Mouse (Mus musculus): ENCODE data around the gene Dicer1. TPM values are rescaled to one million over a fixed set of nuclear protein-coding genes. Genes with fewer than 3 reads are reported as not detected.

Dicer1 gene
- polyA plus RNA-seq, 1 experiment from 2014 or later = 46.6 TPM

DNA sequence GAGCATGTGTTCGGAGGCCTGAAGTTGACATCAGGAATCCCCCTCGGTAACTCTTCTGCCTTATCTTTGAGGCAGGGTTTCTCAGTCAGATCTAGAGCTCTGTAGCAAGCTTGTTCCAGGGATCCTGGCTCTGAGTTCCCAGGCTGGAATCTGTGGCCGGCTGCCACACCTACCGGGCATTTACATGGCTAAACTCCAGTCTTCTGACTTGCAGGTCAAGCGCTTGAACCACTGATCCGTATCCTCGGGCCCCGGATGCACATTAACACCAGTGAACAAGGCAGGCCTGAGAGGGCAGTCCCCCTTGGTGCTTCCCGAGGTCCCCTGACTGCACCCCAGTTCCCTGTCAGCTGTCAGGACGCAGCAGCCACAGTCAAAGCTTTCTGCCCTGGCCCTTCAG, 79.3 kb downstream of the Dicer1 start:
- WGBS = 81% methylated on average over 10 of the region's 10 CpGs
- ATAC-seq (replicated peaks) = no peak
- Histone ChIP-seq H3K36me3 (no peaks in the 10 kb centered on the region), H3K9ac (replicated peaks) (no peak overlapping the region), H3K4me1 (no peaks in the 10 kb centered on the region), H3K27me3 (no peaks in the 10 kb centered on the region), H3K4me3 (no peak overlapping the region), H3K9me3 (no peaks in the 10 kb centered on the region), H3K4me2 (replicated peaks) (no peak overlapping the region), H3K27ac (replicated peaks) (no peak overlapping the region)

DNA sequence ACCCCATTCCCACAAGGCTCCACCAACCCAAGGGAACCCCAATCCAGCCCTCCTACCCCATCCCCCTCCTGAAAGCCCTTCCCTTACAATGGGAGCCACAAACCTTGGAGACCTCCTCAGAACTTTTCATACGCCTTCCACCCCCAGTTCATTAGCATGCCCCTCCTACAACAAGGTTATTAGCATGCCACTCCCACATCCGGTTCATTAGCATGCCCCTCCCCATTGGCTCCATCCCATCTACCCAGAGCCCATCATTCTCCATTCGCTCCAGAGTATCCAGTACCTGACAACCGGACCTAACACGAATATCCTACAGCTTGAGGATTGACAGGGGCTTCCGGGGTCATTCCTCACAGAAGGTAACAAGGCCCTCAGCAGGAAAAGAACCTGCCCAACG, 83.9 kb downstream of the Dicer1 start:
- Histone ChIP-seq H3K27ac (replicated peaks) (no peak overlapping the region), H3K36me3 (no peaks in the 10 kb centered on the region), H3K4me1 (no peaks in the 10 kb centered on the region), H3K4me2 (replicated peaks) (no peak overlapping the region), H3K9me3 (no peaks in the 10 kb centered on the region), H3K27me3 (no peaks in the 10 kb centered on the region), H3K9ac (replicated peaks) (no peak overlapping the region), H3K4me3 (no peak overlapping the region)
- 76% methylated on average over 7 of the region's 7 CpGs for WGBS
- no peak for ATAC-seq (replicated peaks)

DNA sequence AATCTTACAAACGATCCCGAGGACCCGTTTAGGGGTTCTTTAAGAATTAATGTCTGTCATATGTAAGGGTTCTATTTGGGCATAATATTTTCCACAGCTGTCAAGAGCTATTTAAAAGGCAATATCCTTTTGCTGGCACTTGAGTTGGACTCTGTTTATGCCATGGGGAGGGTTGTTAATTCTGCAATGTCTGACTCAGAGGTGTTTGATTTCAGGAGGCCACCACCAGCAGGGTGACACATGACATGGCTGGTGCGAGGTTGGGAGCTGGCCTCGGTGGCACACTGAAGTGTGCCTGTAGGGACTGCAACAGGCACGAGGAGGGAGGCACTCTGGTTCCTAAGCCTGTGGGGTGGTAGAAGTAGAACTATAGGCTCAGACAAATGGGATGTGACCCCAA, 85.8 kb downstream of the Dicer1 start:
- Histone ChIP-seq H3K4me1 (no peaks in the 10 kb centered on the region), H3K27ac (replicated peaks) (no peak overlapping the region), H3K36me3 (no peaks in the 10 kb centered on the region), H3K27me3 (no peaks in the 10 kb centered on the region), H3K4me3 (no peak overlapping the region), H3K9ac (replicated peaks) (no peak overlapping the region), H3K4me2 (replicated peaks) (no peak overlapping the region), H3K9me3 (no peaks in the 10 kb centered on the region)
- ATAC-seq (replicated peaks) = no peak
- 86% methylated on average over 6 of the region's 6 CpGs for WGBS

DNA sequence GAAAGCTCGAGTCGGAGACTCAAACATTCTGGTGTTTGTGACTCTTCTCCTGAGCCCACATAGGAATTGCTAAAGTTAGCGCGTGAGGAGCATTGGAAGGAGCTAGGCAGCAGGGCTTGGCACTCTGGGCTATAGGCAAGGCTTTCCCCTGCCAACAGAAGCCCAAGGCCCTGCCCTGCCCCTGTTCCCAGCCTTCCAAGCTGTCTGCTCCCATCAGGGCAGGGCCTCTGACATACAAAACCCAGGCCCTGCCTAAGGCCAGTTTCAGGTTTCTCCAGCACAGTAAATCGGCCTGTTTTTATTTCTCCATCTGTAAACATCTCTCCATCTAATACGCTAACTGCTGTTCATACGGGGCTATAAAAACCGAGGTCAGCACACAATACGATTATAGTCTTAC, 86.2 kb downstream of the Dicer1 start:
- Histone ChIP-seq H3K9me3 (no peaks in the 10 kb centered on the region), H3K36me3 (no peaks in the 10 kb centered on the region), H3K4me1 (no peaks in the 10 kb centered on the region), H3K9ac (replicated peaks) (no peak overlapping the region), H3K27me3 (no peaks in the 10 kb centered on the region), H3K27ac (replicated peaks) (no peak overlapping the region), H3K4me3 (no peak overlapping the region), H3K4me2 (replicated peaks) (no peak overlapping the region)
- 89% methylated on average over 9 of the region's 9 CpGs for WGBS
- ATAC-seq (replicated peaks) = no peak

DNA sequence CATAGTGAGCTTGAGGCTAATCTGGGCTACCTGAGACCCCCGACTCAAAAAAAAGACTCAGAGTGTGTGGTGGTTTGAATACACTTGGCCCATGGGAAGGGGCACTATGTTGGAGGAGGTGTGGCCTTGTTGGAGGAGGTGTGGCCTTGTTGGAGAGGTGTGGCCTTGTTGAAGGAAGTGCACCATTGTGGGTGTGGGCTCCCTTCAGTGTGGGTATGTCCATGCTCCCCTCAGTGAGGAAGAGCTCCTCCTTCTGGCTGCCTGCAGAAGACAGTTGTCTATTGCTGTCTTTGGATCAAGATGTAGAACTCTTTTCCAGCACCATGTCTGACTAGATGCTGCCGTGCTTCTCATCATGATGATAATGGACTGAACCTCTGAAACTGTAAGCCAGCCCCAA, 95.6 kb downstream of the Dicer1 start:
- Histone ChIP-seq H3K27me3 (no peaks in the 10 kb centered on the region), H3K4me3 (no peak overlapping the region), H3K36me3 (no peaks in the 10 kb centered on the region), H3K9me3 (no peaks in the 10 kb centered on the region), H3K9ac (replicated peaks) (no peak overlapping the region), H3K27ac (replicated peaks) (no peak overlapping the region), H3K4me1 (peaks cover 2% of the 10 kb centered on the region; the same call in 1 of the 2 replicates), H3K4me2 (replicated peaks) (no peak overlapping the region)
- ATAC-seq (replicated peaks) = no peak
- WGBS = 91% methylated on average over 2 of the region's 2 CpGs

DNA sequence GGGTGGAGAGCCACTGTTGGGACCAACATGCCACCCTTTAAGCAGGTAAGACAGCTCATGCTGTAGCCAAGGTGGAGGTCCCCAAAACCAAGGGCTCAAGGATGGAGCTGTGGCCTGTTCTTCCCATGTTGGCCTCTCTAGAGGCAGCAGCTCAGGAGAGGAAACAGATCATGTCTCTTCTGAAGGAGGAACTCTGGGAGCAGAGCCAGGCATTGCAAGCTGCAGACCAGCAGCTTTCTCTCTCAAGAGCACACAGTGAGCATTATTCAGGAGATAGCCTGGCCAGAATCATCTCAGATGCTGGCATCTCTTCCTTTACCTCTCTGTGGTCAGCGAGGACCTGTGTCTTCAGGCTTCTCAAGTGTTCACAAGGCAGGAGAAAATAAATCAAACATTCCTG, 96.7 kb downstream of the Dicer1 start:
- Histone ChIP-seq H3K4me1 (peaks cover 12% of the 10 kb centered on the region), H3K27ac (replicated peaks) (no peak overlapping the region), H3K4me2 (replicated peaks) (no peak overlapping the region), H3K27me3 (no peaks in the 10 kb centered on the region), H3K9ac (replicated peaks) (no peak overlapping the region), H3K9me3 (no peaks in the 10 kb centered on the region), H3K4me3 (no peak overlapping the region), H3K36me3 (no peaks in the 10 kb centered on the region)
- 89% methylated on average over 1 of the region's 1 CpGs for whole genome bisulfite sequencing
- ATAC-seq (replicated peaks) = no peak

DNA sequence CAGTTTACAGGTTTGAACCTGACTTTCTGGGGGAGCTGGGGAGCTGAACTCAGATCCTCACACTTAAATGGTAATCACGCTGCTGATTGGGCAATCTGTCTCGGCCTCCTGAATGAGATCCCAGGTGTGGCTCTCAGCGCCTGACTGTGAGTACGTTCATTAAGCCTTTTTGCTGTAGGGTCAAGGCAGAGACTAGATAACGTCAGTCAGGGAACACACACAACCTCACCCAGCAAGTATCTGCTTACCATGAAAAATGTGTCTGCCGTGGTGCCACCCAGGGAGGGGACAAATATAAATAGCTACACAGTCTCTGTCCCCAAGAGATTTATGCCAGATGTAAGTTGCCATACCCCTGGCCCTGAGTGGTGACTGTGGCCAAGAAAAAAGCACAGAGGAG, 99.7 kb downstream of the Dicer1 start:
- H3K27me3 ChIP-seq = no peaks in the 10 kb centered on the region

DNA sequence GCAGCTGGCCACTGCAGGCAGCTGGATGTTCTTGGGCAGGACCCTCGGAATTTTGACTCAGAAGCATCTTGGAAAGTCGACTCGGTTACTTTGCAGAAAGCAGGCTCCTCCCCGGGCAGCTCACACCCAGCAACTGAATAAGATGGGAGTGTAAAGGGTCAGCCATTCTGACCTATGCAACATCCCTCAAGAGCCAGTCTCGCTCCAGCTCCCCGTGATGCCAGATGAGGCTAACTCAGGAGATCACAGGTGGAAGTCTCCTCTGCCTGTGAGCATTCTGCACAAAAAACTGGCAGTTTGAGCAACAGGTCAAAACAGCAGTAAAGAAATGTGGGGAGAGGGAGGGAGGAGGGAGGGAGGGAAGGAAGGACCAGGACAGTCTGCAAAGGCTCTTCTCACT, 100.5 kb downstream of the Dicer1 start:
- no peaks in the 10 kb centered on the region for H3K9me3 ChIP-seq
- H3K9ac ChIP-seq (replicated peaks) = no peak overlapping the region
- no peaks in the 10 kb centered on the region for H3K27me3 ChIP-seq
- no peak for ATAC-seq (replicated peaks)
- peaks cover 12% of the 10 kb centered on the region for H3K4me1 ChIP-seq
- H3K27ac ChIP-seq (replicated peaks) = no peak overlapping the region
- whole genome bisulfite sequencing = 55% methylated on average over 6 of the region's 6 CpGs
- no peak overlapping the region for H3K4me2 ChIP-seq (replicated peaks)
- no peaks in the 10 kb centered on the region for H3K36me3 ChIP-seq
- H3K4me3 ChIP-seq = no peak overlapping the region

More for the DNA sequence above, 99.7 kb downstream of the Dicer1 start:
- Histone ChIP-seq H3K9me3 (no peaks in the 10 kb centered on the region), H3K4me1 (peaks cover 12% of the 10 kb centered on the region), H3K4me2 (replicated peaks) (no peak overlapping the region), H3K27ac (replicated peaks) (no peak overlapping the region), H3K9ac (replicated peaks) (no peak overlapping the region), H3K36me3 (no peaks in the 10 kb centered on the region), H3K4me3 (no peak overlapping the region)
- 64% methylated on average over 6 of the region's 6 CpGs for WGBS
- no peak for ATAC-seq (replicated peaks)

DNA sequence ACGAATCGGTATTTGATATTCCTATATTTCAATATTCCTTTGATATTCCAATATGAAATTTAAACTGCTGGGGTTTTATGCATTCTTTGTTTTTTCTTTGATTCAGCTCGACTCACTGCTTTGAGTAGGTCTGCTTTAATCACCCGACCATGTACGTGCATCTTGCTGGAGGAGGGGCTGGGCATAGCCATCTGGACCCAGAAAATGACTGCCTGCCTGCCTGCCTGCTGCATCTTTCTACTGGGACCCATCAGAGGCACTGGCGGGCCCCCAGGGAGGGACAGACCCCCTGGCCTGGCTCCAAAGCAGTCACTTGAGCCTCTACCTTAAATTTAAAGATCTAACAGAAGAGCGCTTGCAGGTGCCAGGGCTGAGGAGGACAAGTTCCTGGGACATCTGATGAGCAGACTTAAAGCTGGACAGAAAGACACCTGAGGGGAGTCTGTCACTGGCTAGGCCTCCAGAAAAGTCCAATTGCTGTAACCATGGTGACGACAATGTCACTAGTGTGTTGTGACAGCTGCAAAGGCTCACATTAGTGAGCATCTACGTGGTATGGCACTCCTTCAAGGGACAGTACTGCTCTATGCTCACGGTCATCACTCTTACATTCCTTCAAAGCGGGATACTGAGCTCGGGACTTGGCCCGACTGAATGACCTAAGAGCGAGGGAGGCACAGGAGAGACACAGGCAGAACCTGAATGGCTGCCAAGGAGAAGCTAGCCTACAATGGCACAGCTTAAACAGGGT, 101.1 kb downstream of the Dicer1 start:
- no peak overlapping the region for H3K4me3 ChIP-seq

DNA sequence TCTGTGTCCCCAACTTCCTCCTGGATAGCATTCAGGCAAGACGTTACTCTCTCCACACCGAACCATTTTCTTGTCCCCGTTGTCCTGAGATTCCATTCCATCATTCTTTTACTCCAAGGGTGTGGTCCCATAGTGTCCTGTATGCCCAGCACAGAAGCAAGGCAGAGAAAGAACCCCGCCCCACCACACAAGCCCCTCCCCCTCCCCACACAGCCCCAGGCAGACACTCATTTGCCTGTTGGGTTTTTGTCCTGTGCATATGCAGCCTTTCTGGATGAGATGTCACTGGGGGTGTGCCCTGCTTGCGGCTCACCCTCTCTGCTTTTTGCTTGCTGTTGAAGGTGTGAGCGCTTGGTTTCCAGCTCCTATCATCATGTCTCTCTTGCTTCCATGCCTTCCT, 103.4 kb downstream of the Dicer1 start:
- peaks cover 12% of the 10 kb centered on the region for H3K4me1 ChIP-seq
- ATAC-seq (replicated peaks) = no peak
- H3K27ac ChIP-seq (replicated peaks) = no peak overlapping the region
- no peak overlapping the region for H3K9ac ChIP-seq (replicated peaks)
- H3K27me3 ChIP-seq = no peaks in the 10 kb centered on the region
- no peak overlapping the region for H3K4me2 ChIP-seq (replicated peaks)
- WGBS = 91% methylated on average over 6 of the region's 6 CpGs
- H3K4me3 ChIP-seq = no peak overlapping the region
- H3K36me3 ChIP-seq = no peaks in the 10 kb centered on the region
- no peaks in the 10 kb centered on the region for H3K9me3 ChIP-seq

More for the DNA sequence above, 101.1 kb downstream of the Dicer1 start:
- Histone ChIP-seq H3K4me1 (peaks cover 12% of the 10 kb centered on the region), H3K27me3 (no peaks in the 10 kb centered on the region), H3K27ac (replicated peaks) (no peak overlapping the region), H3K36me3 (no peaks in the 10 kb centered on the region), H3K9me3 (no peaks in the 10 kb centered on the region), H3K4me2 (replicated peaks) (no peak overlapping the region), H3K9ac (replicated peaks) (no peak overlapping the region)
- peak; percentile 64; the same call in 1 of the 2 replicates for ATAC-seq (replicated peaks)
- 52% methylated on average over 14 of the region's 14 CpGs for WGBS

DNA sequence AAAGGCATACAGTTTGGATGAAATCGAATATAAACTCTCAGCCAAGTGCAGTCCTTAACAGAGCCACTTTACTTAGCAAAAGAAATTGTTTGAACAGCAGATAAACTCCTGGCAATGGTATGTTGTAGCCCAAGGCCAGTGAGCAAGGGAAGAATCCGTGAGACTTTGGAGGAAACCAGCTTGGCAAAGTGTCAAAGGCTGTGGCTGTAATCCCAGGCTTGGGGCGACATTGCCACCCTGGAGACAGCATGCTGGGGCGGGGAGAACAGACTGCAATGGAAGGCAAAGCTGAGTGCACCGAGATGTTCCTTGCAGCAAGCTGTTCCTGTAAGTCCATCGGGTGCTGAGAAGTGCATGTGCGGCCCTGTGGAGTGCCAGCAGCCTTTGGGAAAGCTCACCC, 109.4 kb downstream of the Dicer1 start:
- ATAC-seq (replicated peaks) = no peak
- Histone ChIP-seq H3K27me3 (peaks cover 6% of the 10 kb centered on the region; the same call in 1 of the 2 replicates), H3K4me3 (no peak overlapping the region), H3K9me3 (no peaks in the 10 kb centered on the region), H3K4me1 (peaks cover 10% of the 10 kb centered on the region), H3K27ac (replicated peaks) (no peak overlapping the region), H3K9ac (replicated peaks) (no peak overlapping the region), H3K4me2 (replicated peaks) (no peak overlapping the region), H3K36me3 (no peaks in the 10 kb centered on the region)
- 56% methylated on average over 7 of the region's 7 CpGs for WGBS

DNA sequence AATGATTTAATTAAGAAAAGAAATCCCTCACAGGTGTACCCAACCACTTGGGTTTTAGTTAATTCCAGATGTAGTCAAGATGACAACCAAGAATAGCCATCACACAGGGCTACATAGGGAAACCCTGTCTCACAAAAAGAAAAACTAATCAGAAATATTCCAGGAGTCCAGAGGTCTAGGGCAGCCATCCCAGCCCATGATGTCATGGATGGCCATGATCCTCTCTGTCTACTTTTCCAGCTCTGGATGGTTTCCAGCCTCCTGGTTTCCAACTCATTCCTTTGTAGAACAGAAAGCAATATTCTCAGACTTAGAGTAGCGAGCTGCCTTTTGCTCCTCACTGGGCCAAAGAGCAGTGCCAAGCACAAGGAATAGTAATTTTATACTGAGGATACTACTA, 110.8 kb downstream of the Dicer1 start:
- no peak for ATAC-seq (replicated peaks)
- 90% methylated on average over 1 of the region's 1 CpGs for whole genome bisulfite sequencing
- H3K9ac ChIP-seq (replicated peaks) = no peak overlapping the region
- H3K4me3 ChIP-seq = no peak overlapping the region
- no peaks in the 10 kb centered on the region for H3K9me3 ChIP-seq
- H3K36me3 ChIP-seq = no peaks in the 10 kb centered on the region
- H3K27ac ChIP-seq (replicated peaks) = no peak overlapping the region
- H3K4me1 ChIP-seq = peaks cover 16% of the 10 kb centered on the region
- H3K27me3 ChIP-seq = peaks cover 10% of the 10 kb centered on the region
- H3K4me2 ChIP-seq (replicated peaks) = no peak overlapping the region

DNA sequence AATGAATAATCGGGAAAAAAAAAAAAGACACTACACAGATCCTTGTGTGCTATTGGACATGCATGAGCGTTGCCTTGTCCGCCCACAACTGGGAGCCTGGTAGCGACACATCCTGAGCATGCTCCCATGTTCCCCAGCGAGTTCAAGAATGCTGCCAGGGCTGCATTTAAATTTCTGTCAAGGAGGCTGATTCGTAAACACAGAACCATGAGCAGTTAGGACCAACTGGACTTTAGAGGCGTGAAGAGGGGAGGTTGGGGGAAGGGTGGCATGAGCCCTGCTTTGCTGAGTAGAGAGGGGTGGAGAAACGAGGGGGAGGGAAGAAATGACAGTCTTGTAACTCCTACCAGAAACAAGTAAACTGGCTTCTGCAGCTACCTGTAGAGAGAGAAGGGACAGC, 113.6 kb downstream of the Dicer1 start:
- Histone ChIP-seq H3K4me3 (no peak overlapping the region), H3K4me1 (peaks cover 16% of the 10 kb centered on the region), H3K27me3 (peaks cover 16% of the 10 kb centered on the region), H3K27ac (replicated peaks) (no peak overlapping the region), H3K9me3 (no peaks in the 10 kb centered on the region), H3K9ac (replicated peaks) (no peak overlapping the region), H3K4me2 (replicated peaks) (peak overlapping the region; percentile 30; the same call in 1 of the 2 replicates), H3K36me3 (no peaks in the 10 kb centered on the region)
- 47% methylated on average over 8 of the region's 8 CpGs for WGBS
- no peak for ATAC-seq (replicated peaks)
